Mouse (Mus musculus) ovary, adult 18-20 months (tissue): ENCODE data around the gene Ergic1.

Experiments used
- DNase-seq: peaks from one replicate; pipeline ENCODE4 v3.0.0; 2022; ENCODE audit warnings: low spot score, mixed read lengths

Ergic1 gene

DNA sequence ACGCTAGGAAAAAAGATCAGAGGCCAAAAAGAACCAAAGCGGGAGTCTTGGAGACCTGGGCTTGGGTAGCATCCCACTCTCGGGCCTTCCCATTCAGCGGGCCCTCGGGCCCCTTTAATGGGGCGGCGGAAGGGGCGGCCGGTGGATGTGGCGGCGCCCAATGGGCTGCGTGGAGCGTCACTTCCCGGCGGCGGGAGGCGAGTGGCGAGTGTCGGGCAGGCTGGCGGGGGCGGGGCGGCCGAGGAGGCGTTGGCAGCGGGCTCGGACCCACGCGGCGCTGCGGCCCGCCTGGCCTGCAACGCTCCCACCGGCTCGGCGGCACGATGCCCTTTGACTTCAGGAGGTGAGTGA lies at the start of gene Ergic1:
Ergic1 (plus strand) TSS at position 200 of the 351 bp plus-strand sequence.
- DNase-seq = peak; percentile 86

GRCm38 (mm10) chr17:26511816-26512774 lies 49.2 kb upstream of the Ergic1 start:
- DNase-seq = no peak

DNA sequence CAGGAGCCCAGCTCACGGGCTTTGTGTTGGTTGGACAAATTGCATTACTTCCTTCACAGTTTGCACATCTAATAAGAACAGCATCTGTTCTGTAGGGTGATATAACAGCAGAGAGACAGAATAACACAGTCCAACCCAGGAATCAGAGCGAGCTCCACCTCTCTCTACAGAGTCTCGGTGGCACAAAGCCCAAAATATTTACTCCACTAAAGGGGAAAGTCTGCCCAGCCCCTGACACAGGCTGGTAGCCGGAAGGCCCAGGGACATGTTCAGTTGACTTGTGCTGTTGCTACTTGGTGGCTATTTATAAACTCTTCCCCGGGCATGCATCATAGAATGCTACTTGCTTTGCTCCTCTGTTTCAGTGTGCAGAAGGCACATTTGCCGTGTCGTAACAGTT lies 48.3 kb upstream of the Ergic1 start:
- DNase-seq = no peak

- DNase-seq = no peak
Observed at GRCm38 (mm10) chr17:26513459-26514290, 47.6 kb upstream of the Ergic1 start.

GRCm38 (mm10) chr17:26514581-26515030 lies 46.7 kb upstream of the Ergic1 start:
- no peak for DNase-seq

GRCm38 (mm10) chr17:26515675-26516074 lies 45.6 kb upstream of the Ergic1 start:
- no peak for DNase-seq

DNA sequence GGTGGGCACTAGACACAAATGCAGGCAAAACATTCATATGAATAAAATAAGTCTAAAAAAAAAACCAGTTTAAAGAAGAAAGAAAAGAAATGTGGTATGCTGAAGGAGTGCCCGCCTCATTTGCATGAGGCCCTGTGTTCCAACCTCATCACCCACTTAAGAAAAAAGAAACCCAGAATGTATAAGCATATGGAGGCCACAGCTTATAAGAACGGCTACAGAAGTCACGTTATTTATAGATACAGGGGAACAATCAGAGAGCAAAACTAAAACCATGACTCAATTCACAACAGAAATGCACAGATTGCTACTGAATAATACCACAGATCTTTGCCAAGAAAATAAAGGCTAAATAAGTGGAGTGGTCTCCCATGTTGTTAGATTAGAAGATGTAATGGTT lies 43.0 kb upstream of the Ergic1 start:
- DNase-seq = no peak

DNA sequence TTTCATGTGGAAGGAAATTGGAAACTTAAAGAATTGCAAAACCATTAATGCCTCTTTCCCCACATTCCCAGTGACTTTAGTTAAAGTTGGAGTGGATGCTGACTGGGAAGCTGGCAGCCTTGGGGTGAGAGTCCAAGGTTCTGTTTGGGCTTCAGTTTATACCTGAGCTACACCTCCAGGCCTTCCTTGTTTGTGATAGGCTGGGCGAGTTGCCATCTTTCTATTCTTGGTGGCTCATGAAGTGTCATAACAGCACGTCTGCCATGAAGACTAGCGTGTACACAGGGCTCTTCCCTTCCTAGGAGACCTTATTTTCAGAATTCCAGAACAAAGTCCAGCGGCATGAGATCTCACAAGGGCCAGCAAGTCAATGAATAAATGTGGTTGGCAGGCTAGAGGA lies 38.6 kb upstream of the Ergic1 start:
- DNase-seq = no peak

GRCm38 (mm10) chr17:26524316-26524715 lies 37.0 kb upstream of the Ergic1 start:
- DNase-seq = no peak

GRCm38 (mm10) chr17:26524801-26525200 lies 36.5 kb upstream of the Ergic1 start:
- DNase-seq = no peak

DNA sequence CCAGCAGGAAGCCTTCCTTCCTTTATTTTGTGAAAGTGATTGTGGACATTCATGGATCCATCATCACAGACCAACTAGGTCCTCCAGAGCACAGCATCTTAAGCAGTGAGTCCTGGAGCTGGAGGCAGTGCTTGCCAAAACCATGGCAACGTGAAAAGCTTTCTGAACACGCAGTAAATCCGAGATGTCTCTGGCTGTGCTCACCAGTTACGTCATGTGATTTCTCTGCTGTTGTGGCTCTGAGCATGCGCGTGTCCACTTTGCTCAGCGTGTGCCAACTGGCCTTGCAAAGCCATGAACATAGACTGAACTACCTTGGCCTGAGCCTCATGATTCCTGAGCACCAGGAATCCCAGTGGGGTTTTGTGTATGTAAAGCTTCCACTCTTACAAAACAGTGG lies 36.0 kb upstream of the Ergic1 start:
- no peak for DNase-seq

DNA sequence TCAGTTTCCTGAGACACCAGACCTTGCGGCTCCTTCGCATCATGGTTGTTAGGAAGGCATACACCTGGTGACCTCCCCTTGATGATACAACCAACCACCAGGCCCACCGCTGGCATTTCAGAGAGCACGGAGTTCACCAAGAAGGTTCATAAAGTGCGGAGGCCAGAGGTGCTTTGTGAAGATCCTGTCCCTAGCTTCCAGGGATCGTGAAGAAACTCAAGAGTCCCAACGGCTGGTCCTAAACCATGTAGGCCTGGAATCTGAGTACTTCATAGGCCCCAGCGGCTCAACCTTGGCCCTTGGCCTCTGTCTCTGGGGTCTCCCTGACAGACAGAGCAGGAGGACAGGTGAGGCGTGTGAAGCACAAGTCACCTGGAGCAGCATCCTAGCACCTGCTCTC lies 34.0 kb upstream of the Ergic1 start:
- no peak for DNase-seq

GRCm38 (mm10) chr17:26528751-26529150 lies 32.5 kb upstream of the Ergic1 start:
- no peak for DNase-seq

DNA sequence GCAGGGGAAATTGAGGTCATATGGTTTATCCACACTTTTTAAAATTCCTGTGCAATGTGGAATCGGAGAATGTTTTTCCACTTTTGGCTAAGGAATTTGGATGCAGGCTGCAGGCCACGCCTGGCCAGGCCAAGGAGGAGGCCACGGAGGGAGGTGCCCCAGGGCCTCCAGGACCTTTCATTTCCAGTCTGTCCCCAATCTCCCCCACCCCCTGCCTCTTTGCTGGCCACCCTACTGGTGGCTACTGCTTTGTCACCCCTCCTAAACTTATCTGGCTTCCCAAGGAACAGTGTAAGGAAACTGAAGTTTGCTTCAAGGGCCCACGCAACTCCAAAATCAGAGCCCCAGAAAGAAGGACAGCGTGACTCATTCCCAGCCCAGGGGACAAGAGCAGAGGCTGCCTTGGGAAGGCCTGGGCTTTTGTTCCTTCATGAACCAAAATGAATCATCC lies 31.5 kb upstream of the Ergic1 start:
- no peak for DNase-seq

DNA sequence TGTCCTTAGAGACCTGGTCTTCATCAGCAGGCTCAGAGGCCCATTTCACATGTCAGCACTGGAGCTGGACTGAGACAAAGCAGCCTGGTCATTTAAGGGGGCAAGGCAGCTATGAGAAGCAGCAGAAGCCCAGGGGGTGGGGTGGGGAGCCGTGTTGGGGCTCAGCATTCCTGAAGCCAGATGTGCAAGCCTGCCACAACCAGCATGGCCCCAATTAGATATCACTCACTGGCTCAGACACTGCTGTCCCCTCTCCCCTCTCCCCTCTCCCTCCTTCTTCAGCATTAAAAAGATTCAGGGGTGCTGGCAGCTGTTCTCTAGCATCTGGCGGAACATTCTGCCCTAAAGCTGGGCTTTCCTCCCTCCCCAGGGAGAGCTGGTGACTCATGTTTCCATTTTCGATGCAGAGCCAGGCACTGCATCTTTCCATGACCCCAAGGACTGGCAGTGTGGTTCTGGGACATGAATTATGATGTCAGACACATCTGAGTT lies 30.7 kb upstream of the Ergic1 start:
- DNase-seq = peak; percentile 43

DNA sequence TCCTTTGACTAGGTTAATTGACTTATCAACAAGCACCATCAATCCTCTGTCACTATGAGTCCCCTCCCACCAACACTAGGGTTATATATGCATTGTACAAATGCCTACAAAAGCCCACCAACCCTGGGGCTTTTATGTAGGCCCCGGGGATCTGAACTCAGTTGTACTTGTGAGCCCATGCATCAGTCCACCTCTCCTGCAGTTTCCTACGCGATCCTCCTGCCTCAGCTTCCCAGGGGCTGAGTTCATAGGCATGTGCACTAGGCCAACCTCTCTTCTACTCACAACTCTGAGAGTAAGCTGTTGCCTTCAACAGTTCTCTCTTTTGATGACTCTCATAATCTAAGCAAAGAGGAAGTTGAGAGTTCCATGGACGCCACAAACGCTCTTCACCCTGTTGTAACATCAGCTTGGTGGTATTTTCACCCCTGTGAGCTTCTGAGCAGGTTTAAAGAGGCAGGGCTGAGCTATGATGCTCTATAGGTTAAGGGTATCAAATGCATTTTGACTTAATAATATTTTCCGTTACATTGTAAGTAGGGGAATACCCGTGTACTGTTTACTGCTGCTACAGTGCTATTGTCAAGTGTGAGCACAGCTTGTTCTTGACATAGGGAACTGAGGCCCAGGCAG lies 29.8 kb upstream of the Ergic1 start:
- no peak for DNase-seq

DNA sequence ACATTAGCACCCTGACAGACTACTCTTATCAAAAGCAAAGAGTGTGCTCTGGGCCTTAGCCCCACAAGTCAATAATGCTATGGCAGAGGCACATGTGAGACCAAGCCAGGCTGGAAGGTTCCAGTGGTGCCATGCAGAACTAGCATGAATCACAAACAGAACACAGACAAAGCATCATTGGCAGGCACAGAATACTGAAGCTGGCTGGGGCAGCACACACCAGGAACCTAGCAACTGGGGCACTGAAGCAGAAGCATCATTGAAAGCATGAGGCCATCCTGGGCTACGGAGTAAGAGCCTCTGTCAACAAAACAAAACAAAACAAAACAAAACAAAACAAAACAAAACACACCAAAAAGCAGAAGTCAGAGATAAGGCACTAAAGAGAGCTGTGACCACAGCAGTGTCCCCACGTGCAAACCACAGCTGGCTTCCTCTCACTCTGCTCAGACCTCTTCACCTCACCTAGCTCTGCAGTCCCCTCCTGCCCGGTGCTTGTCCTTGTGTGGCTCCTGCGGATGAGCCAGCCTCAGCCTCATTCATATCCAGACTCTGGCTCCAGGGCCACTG lies 28.7 kb upstream of the Ergic1 start:
- no peak for DNase-seq

DNA sequence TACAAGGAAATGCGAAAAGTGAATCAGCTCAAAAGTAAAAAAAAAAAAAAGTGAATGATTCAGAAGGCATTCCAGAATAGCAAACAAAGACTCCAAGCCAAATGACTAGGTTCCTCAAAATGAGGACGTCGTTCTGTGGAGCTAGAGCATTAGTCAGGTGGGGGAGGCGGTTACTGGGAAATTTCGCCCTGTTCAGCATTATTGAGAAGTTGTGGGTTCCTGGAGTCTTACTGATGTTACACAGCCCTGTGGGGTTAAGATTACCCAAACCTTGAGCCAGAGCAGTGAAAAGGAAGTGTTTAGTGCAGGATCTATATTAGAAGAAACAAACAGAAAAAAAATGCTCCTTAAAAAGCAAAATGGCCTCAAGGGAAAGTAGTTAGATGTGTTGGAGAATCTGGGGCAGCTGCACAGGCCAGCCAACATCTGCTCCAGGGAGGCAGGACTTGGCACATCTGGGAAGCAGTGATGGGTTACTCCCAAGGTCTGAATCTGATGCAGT lies 27.4 kb upstream of the Ergic1 start:
- no peak for DNase-seq

- no peak for DNase-seq
Observed at GRCm38 (mm10) chr17:26534695-26535094, 26.6 kb upstream of the Ergic1 start.

GRCm38 (mm10) chr17:26535251-26536136 lies 25.8 kb upstream of the Ergic1 start:
- no peak for DNase-seq
